Mouse (Mus musculus): ENCODE measurements around the gene Agtr1a.

Gene Agtr1a

GRCm38 (mm10) chr13:30362048-30362447 is 25.8 kb downstream of the Agtr1a start:
- no peak for DNase-seq (ENCODE audit: extremely low read depth, low read depth)

GRCm38 (mm10) chr13:30364097-30364625 is 27.9 kb downstream of the Agtr1a start:
- no peak for DNase-seq (ENCODE audit: extremely low read depth, low read depth)

- no peak for DNase-seq (ENCODE audit: extremely low read depth, low read depth)
Measured at GRCm38 (mm10) chr13:30364780-30365179, 28.5 kb downstream of the Agtr1a start.

GRCm38 (mm10) chr13:30365378-30365777 is 29.1 kb downstream of the Agtr1a start:
- DNase-seq (ENCODE audit: extremely low read depth, low read depth): no peak

- no peak for DNase-seq (ENCODE audit: extremely low read depth, low read depth)
Measured at GRCm38 (mm10) chr13:30368116-30368515, 31.9 kb downstream of the Agtr1a start.

- DNase-seq (ENCODE audit: extremely low read depth, low read depth): no peak
Measured at GRCm38 (mm10) chr13:30368746-30369145, 32.5 kb downstream of the Agtr1a start.

GRCm38 (mm10) chr13:30378868-30379267 is 42.6 kb downstream of the Agtr1a start:
- no peak for DNase-seq (ENCODE audit: extremely low read depth, low read depth)

GRCm38 (mm10) chr13:30385183-30385582 is 48.9 kb downstream of the Agtr1a start:
- no peak for DNase-seq (ENCODE audit: extremely low read depth, low read depth)

- no peak for DNase-seq (ENCODE audit: extremely low read depth, low read depth)
Measured at GRCm38 (mm10) chr13:30394123-30394522, 57.9 kb downstream of the Agtr1a start.

GRCm38 (mm10) chr13:30396431-30396830 is 60.2 kb downstream of the Agtr1a start:
- no peak for DNase-seq (ENCODE audit: extremely low read depth, low read depth)

- DNase-seq (ENCODE audit: extremely low read depth, low read depth): no peak
Measured at GRCm38 (mm10) chr13:30398852-30399251, 62.6 kb downstream of the Agtr1a start.

- DNase-seq (ENCODE audit: extremely low read depth, low read depth): no peak
Measured at GRCm38 (mm10) chr13:30400621-30401020, 64.4 kb downstream of the Agtr1a start.

- no peak for DNase-seq (ENCODE audit: extremely low read depth, low read depth)
Measured at GRCm38 (mm10) chr13:30403874-30404273, 67.6 kb downstream of the Agtr1a start.

- DNase-seq (ENCODE audit: extremely low read depth, low read depth): no peak
Measured at GRCm38 (mm10) chr13:30418611-30419010, 82.4 kb downstream of the Agtr1a start.

GRCm38 (mm10) chr13:30427008-30427407 is 90.8 kb downstream of the Agtr1a start:
- no peak for DNase-seq (ENCODE audit: extremely low read depth, low read depth)

- no peak for DNase-seq (ENCODE audit: extremely low read depth, low read depth)
Measured at GRCm38 (mm10) chr13:30427436-30427835, 91.2 kb downstream of the Agtr1a start.

All from MEL-GATA-1-ER (cell line).